Mouse (Mus musculus): ENCODE data around the gene Prkd2. TPM values are rescaled to one million over a fixed set of nuclear protein-coding genes. Genes with fewer than 3 reads are reported as not detected.

The Prkd2 gene
- polyA plus RNA-seq, 1 experiment from 2014 or later = 6.6 TPM

GRCm38 (mm10) chr7:16892352-16892730 lies 49.6 kb downstream of the Prkd2 start:
- peaks cover 26% of the 10 kb centered on the region for H3K4me1 ChIP-seq (replicated peaks; ENCODE audit: control insufficient read depth, insufficient read depth, low read length)
- 54% methylated on average over 9 of the region's 9 CpGs for WGBS
- H3K27ac ChIP-seq (ENCODE audit: low read length) = no peak overlapping the region
- H3K9me3 ChIP-seq (ENCODE audit: control insufficient read depth, low read length) = no peaks in the 10 kb centered on the region
- no peaks in the 10 kb centered on the region for H3K36me3 ChIP-seq (ENCODE audit: control insufficient read depth, insufficient read depth)
- H3K27me3 ChIP-seq (replicated peaks; ENCODE audit: control insufficient read depth, insufficient read depth, low read length) = no peaks in the 10 kb centered on the region; the same call in 1 of the 2 replicates
- no peak; the same call in 1 of the 2 replicates for ATAC-seq
- H3K9ac ChIP-seq (replicated peaks; ENCODE audit: low read depth, low read length) = no peak overlapping the region
- H3K4me3 ChIP-seq (replicated peaks; ENCODE audit: low read length) = no peak overlapping the region
- H3K4me2 ChIP-seq (ENCODE audit: low read length) = no peak overlapping the region

GRCm38 (mm10) chr7:16893612-16894011 lies 50.9 kb downstream of the Prkd2 start:
- WGBS = 3% methylated on average over 6 of the region's 6 CpGs
- no peak for ATAC-seq
- Histone ChIP-seq H3K9me3 (ENCODE audit: control insufficient read depth, low read length) (no peaks in the 10 kb centered on the region), H3K9ac (replicated peaks; ENCODE audit: low read depth, low read length) (no peak overlapping the region), H3K27me3 (replicated peaks; ENCODE audit: control insufficient read depth, insufficient read depth, low read length) (no peaks in the 10 kb centered on the region; the same call in 1 of the 2 replicates), H3K36me3 (ENCODE audit: control insufficient read depth, insufficient read depth) (no peaks in the 10 kb centered on the region), H3K4me2 (ENCODE audit: low read length) (no peak overlapping the region), H3K4me1 (replicated peaks; ENCODE audit: control insufficient read depth, insufficient read depth, low read length) (peaks cover 26% of the 10 kb centered on the region), H3K4me3 (replicated peaks; ENCODE audit: low read length) (no peak overlapping the region), H3K27ac (ENCODE audit: low read length) (no peak overlapping the region)

- no peak overlapping the region for H3K4me3 ChIP-seq (replicated peaks; ENCODE audit: low read length)
Observed at GRCm38 (mm10) chr7:16894279-16894678, 51.6 kb downstream of the Prkd2 start.

GRCm38 (mm10) chr7:16895000-16895399 lies 52.3 kb downstream of the Prkd2 start:
- WGBS = under 1% methylated on average over 24 of the region's 24 CpGs
- no peak overlapping the region; the same call in 1 of the 2 replicates for H3K27ac ChIP-seq (ENCODE audit: low read length)

More at GRCm38 (mm10) chr7:16894279-16894678, 51.6 kb downstream of the Prkd2 start:
- Histone ChIP-seq H3K27ac (ENCODE audit: low read length) (no peak overlapping the region), H3K9me3 (ENCODE audit: control insufficient read depth, low read length) (no peaks in the 10 kb centered on the region), H3K9ac (replicated peaks; ENCODE audit: low read depth, low read length) (no peak overlapping the region), H3K4me2 (ENCODE audit: low read length) (peak overlapping the region; percentile 51; the same call in 1 of the 2 replicates), H3K27me3 (replicated peaks; ENCODE audit: control insufficient read depth, insufficient read depth, low read length) (no peaks in the 10 kb centered on the region; the same call in 1 of the 2 replicates), H3K4me1 (replicated peaks; ENCODE audit: control insufficient read depth, insufficient read depth, low read length) (peaks cover 26% of the 10 kb centered on the region), H3K36me3 (ENCODE audit: control insufficient read depth, insufficient read depth) (no peaks in the 10 kb centered on the region)
- ATAC-seq = peak; percentile 36; the same call in 1 of the 2 replicates
- WGBS = 0% methylated on average over 4 of the region's 4 CpGs

GRCm38 (mm10) chr7:16895511-16895910 lies 52.8 kb downstream of the Prkd2 start:
- Histone ChIP-seq H3K27me3 (replicated peaks; ENCODE audit: control insufficient read depth, insufficient read depth, low read length) (no peaks in the 10 kb centered on the region; the same call in 1 of the 2 replicates), H3K4me2 (ENCODE audit: low read length) (peak overlapping the region; percentile 51), H3K36me3 (ENCODE audit: control insufficient read depth, insufficient read depth) (no peaks in the 10 kb centered on the region), H3K4me1 (replicated peaks; ENCODE audit: control insufficient read depth, insufficient read depth, low read length) (peaks cover 27% of the 10 kb centered on the region), H3K27ac (ENCODE audit: low read length) (no peak overlapping the region), H3K9me3 (ENCODE audit: control insufficient read depth, low read length) (no peaks in the 10 kb centered on the region), H3K9ac (replicated peaks; ENCODE audit: low read depth, low read length) (no peak overlapping the region), H3K4me3 (replicated peaks; ENCODE audit: low read length) (peak overlapping the region; percentile 25)
- 27% methylated on average over 10 of the region's 10 CpGs for WGBS
- ATAC-seq = no peak

More at GRCm38 (mm10) chr7:16895000-16895399, 52.3 kb downstream of the Prkd2 start:
- Histone ChIP-seq H3K4me1 (replicated peaks; ENCODE audit: control insufficient read depth, insufficient read depth, low read length) (peaks cover 26% of the 10 kb centered on the region), H3K27me3 (replicated peaks; ENCODE audit: control insufficient read depth, insufficient read depth, low read length) (no peaks in the 10 kb centered on the region; the same call in 1 of the 2 replicates), H3K4me3 (replicated peaks; ENCODE audit: low read length) (peak overlapping the region; percentile 25), H3K36me3 (ENCODE audit: control insufficient read depth, insufficient read depth) (no peaks in the 10 kb centered on the region), H3K9ac (replicated peaks; ENCODE audit: low read depth, low read length) (peak overlapping the region; percentile 9; the same call in 1 of the 2 replicates), H3K4me2 (ENCODE audit: low read length) (peak overlapping the region; percentile 51), H3K9me3 (ENCODE audit: control insufficient read depth, low read length) (no peaks in the 10 kb centered on the region)
- ATAC-seq = peak; percentile 6; the same call in 1 of the 2 replicates

- Histone ChIP-seq H3K9ac (replicated peaks; ENCODE audit: low read depth, low read length) (no peak overlapping the region), H3K27ac (ENCODE audit: low read length) (no peak overlapping the region), H3K4me1 (replicated peaks; ENCODE audit: control insufficient read depth, insufficient read depth, low read length) (peaks cover 3% of the 10 kb centered on the region), H3K9me3 (ENCODE audit: control insufficient read depth, low read length) (no peaks in the 10 kb centered on the region), H3K27me3 (replicated peaks; ENCODE audit: control insufficient read depth, insufficient read depth, low read length) (no peaks in the 10 kb centered on the region), H3K4me2 (ENCODE audit: low read length) (no peak overlapping the region), H3K36me3 (ENCODE audit: control insufficient read depth, insufficient read depth) (no peaks in the 10 kb centered on the region), H3K4me3 (replicated peaks; ENCODE audit: low read length) (no peak overlapping the region)
- WGBS = 24% methylated on average over 5 of the region's 5 CpGs
- ATAC-seq = no peak
Observed at GRCm38 (mm10) chr7:16900526-16900925, 57.8 kb downstream of the Prkd2 start.

GRCm38 (mm10) chr7:16903439-16903955 lies 60.8 kb downstream of the Prkd2 start:
- Histone ChIP-seq H3K9ac (replicated peaks; ENCODE audit: low read depth, low read length) (no peak overlapping the region), H3K4me1 (replicated peaks; ENCODE audit: control insufficient read depth, insufficient read depth, low read length) (peaks cover 3% of the 10 kb centered on the region), H3K27ac (ENCODE audit: low read length) (no peak overlapping the region), H3K4me2 (ENCODE audit: low read length) (no peak overlapping the region), H3K36me3 (ENCODE audit: control insufficient read depth, insufficient read depth) (no peaks in the 10 kb centered on the region), H3K9me3 (ENCODE audit: control insufficient read depth, low read length) (no peaks in the 10 kb centered on the region), H3K27me3 (replicated peaks; ENCODE audit: control insufficient read depth, insufficient read depth, low read length) (no peaks in the 10 kb centered on the region), H3K4me3 (replicated peaks; ENCODE audit: low read length) (no peak overlapping the region)
- no peak for ATAC-seq
- 78% methylated on average over 2 of the region's 2 CpGs for WGBS

GRCm38 (mm10) chr7:16904120-16904675 lies 61.5 kb downstream of the Prkd2 start:
- H3K27me3 ChIP-seq (replicated peaks; ENCODE audit: control insufficient read depth, insufficient read depth, low read length) = no peaks in the 10 kb centered on the region
- H3K4me2 ChIP-seq (ENCODE audit: low read length) = no peak overlapping the region
- no peak for ATAC-seq
- H3K36me3 ChIP-seq (ENCODE audit: control insufficient read depth, insufficient read depth) = no peaks in the 10 kb centered on the region
- no peak overlapping the region for H3K27ac ChIP-seq (ENCODE audit: low read length)
- 62% methylated on average over 6 of the region's 10 CpGs for WGBS
- H3K9me3 ChIP-seq (ENCODE audit: control insufficient read depth, low read length) = no peaks in the 10 kb centered on the region
- H3K4me1 ChIP-seq (replicated peaks; ENCODE audit: control insufficient read depth, insufficient read depth, low read length) = peaks cover 3% of the 10 kb centered on the region
- H3K4me3 ChIP-seq (replicated peaks; ENCODE audit: low read length) = no peak overlapping the region
- no peak overlapping the region for H3K9ac ChIP-seq (replicated peaks; ENCODE audit: low read depth, low read length)

GRCm38 (mm10) chr7:16905491-16906021 lies 62.9 kb downstream of the Prkd2 start:
- Histone ChIP-seq H3K9me3 (ENCODE audit: control insufficient read depth, low read length) (no peaks in the 10 kb centered on the region), H3K27me3 (replicated peaks; ENCODE audit: control insufficient read depth, insufficient read depth, low read length) (no peaks in the 10 kb centered on the region), H3K4me1 (replicated peaks; ENCODE audit: control insufficient read depth, insufficient read depth, low read length) (peaks cover 1% of the 10 kb centered on the region), H3K36me3 (ENCODE audit: control insufficient read depth, insufficient read depth) (no peaks in the 10 kb centered on the region), H3K4me2 (ENCODE audit: low read length) (no peak overlapping the region), H3K27ac (ENCODE audit: low read length) (no peak overlapping the region), H3K4me3 (replicated peaks; ENCODE audit: low read length) (no peak overlapping the region), H3K9ac (replicated peaks; ENCODE audit: low read depth, low read length) (no peak overlapping the region)
- ATAC-seq = no peak
- WGBS = 61% methylated on average over 9 of the region's 9 CpGs

Measured in forebrain, embryonic 16.5 days (tissue).